Mouse (Mus musculus): ENCODE results near the gene E330034G19Rik. TPM values are rescaled to one million over a fixed set of nuclear protein-coding genes. Genes with fewer than 3 reads are reported as not detected.
A peak's percentile ranks its signal among the peaks of the same experiment; 100 is the strongest.
"Not testable (repeated sequence)": the region's sequence is repeated elsewhere in the genome, so short reads cannot be mapped to it uniquely, and the experiment has no call there.

Gene E330034G19Rik
- polyA plus RNA-seq, 1 experiment from 2014 or later: not detected

GRCm38 (mm10) chr14:24302126-24302525, 9.1 kb downstream of the E330034G19Rik start:
- H3K36me3 ChIP-seq (ENCODE audit: control insufficient read depth, insufficient read depth, low read length); H3K4me3 ChIP-seq (ENCODE audit: low read depth, low read length); H3K4me1 ChIP-seq (ENCODE audit: control insufficient read depth, insufficient read depth, low read length); H3K9ac ChIP-seq (ENCODE audit: low read length); H3K27me3 ChIP-seq (ENCODE audit: control insufficient read depth, insufficient read depth, low read length); DNase-seq (ENCODE audit: low spot score, missing footprints); H3K27ac ChIP-seq (ENCODE audit: low read depth, low read length); H3K4me2 ChIP-seq; ATAC-seq (ENCODE audit: low FRiP score); H3K9me3 ChIP-seq (ENCODE audit: control insufficient read depth, low read length): not testable (repeated sequence)
- WGBS: 95% methylated on average over 1 of the region's 1 CpGs

- Histone ChIP-seq H3K9me3 (ENCODE audit: control insufficient read depth, low read length) (no peaks in the 10 kb centered on the region), H3K9ac (ENCODE audit: low read length) (no peak overlapping the region), H3K36me3 (ENCODE audit: control insufficient read depth, insufficient read depth, low read length) (no peaks in the 10 kb centered on the region), H3K4me1 (ENCODE audit: control insufficient read depth, insufficient read depth, low read length) (no peaks in the 10 kb centered on the region), H3K27me3 (ENCODE audit: control insufficient read depth, insufficient read depth, low read length) (no peaks in the 10 kb centered on the region), H3K4me3 (ENCODE audit: low read depth, low read length) (no peak overlapping the region), H3K27ac (ENCODE audit: low read depth, low read length) (no peak overlapping the region), H3K4me2 (no peak overlapping the region)
- 79% methylated on average over 6 of the region's 6 CpGs for WGBS
- peak; percentile 51 for DNase-seq (ENCODE audit: low spot score, missing footprints)
- ATAC-seq (ENCODE audit: low FRiP score): no peak
These were observed 13.7 kb downstream of the E330034G19Rik start for GRCm38 (mm10) chr14:24306667-24307066.

DNA sequence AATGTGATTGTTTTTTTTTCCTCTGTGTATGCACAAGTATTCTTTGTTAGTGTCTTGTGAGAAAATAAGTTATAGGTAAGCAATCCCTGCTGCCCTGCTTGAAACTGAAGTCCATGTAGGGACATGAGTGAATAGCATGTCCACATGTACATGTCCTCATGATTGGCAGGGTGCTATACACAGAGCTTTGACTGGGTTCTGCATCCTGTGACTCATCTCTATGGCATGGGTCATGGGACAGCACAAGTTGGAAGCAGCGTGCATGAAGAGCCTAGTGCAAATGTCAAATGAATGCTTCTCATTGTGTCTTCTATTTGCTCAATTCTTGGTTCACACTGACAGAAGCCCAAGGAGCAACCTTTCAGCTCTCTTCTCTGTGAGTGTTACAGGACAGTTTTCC, 14.1 kb downstream of the E330034G19Rik start:
- no peak for ATAC-seq (ENCODE audit: low FRiP score)
- Histone ChIP-seq H3K9ac (ENCODE audit: low read length) (no peak overlapping the region), H3K4me1 (ENCODE audit: control insufficient read depth, insufficient read depth, low read length) (no peaks in the 10 kb centered on the region), H3K4me3 (ENCODE audit: low read depth, low read length) (no peak overlapping the region), H3K27me3 (ENCODE audit: control insufficient read depth, insufficient read depth, low read length) (no peaks in the 10 kb centered on the region), H3K9me3 (ENCODE audit: control insufficient read depth, low read length) (no peaks in the 10 kb centered on the region), H3K27ac (ENCODE audit: low read depth, low read length) (no peak overlapping the region), H3K36me3 (ENCODE audit: control insufficient read depth, insufficient read depth, low read length) (no peaks in the 10 kb centered on the region), H3K4me2 (no peak overlapping the region)
- DNase-seq (ENCODE audit: low spot score, missing footprints): peak; percentile 10
- 94% methylated on average over 1 of the region's 1 CpGs for WGBS

GRCm38 (mm10) chr14:24311110-24311509, 18.1 kb downstream of the E330034G19Rik start:
- no peaks in the 10 kb centered on the region for H3K36me3 ChIP-seq (ENCODE audit: control insufficient read depth, insufficient read depth, low read length)
- WGBS: 51% methylated on average over 3 of the region's 3 CpGs
- no peak overlapping the region for H3K27ac ChIP-seq (ENCODE audit: low read depth, low read length)
- H3K4me1 ChIP-seq (ENCODE audit: control insufficient read depth, insufficient read depth, low read length): no peaks in the 10 kb centered on the region
- no peaks in the 10 kb centered on the region for H3K27me3 ChIP-seq (ENCODE audit: control insufficient read depth, insufficient read depth, low read length)
- H3K9ac ChIP-seq (ENCODE audit: low read length): no peak overlapping the region
- ATAC-seq (ENCODE audit: low FRiP score) (no peak), DNase-seq (ENCODE audit: low spot score, missing footprints) (peak; percentile 94)
- H3K4me3 ChIP-seq (ENCODE audit: low read depth, low read length): no peak overlapping the region
- no peak overlapping the region for H3K4me2 ChIP-seq
- no peaks in the 10 kb centered on the region for H3K9me3 ChIP-seq (ENCODE audit: control insufficient read depth, low read length)

DNA sequence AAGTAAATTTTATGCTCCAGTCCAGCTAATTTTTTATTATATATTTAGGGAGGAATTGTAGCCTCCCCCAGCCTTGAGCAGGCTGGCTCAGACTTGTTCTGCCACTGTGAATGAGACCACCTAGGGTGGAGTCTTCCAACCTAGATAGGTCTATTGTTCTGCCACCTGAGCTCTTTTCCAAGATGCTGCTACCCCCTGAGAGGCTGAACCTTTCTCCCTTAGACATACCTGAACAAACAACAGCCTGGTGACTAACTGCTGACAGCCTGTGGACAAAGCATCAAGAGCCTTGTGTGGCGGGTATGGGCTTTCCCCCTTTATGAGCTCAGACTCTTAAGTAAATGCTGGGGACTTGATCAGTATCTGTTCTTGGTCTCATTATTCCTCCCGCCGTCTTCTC, 54.0 kb downstream of the E330034G19Rik start:
- H3K4me3 ChIP-seq (ENCODE audit: low read depth, low read length); H3K36me3 ChIP-seq (ENCODE audit: control insufficient read depth, insufficient read depth, low read length); H3K9me3 ChIP-seq (ENCODE audit: control insufficient read depth, low read length); H3K4me1 ChIP-seq (ENCODE audit: control insufficient read depth, insufficient read depth, low read length); ATAC-seq (ENCODE audit: low FRiP score); H3K27ac ChIP-seq (ENCODE audit: low read depth, low read length); H3K4me2 ChIP-seq; DNase-seq (ENCODE audit: low spot score, missing footprints); H3K9ac ChIP-seq (ENCODE audit: low read length); H3K27me3 ChIP-seq (ENCODE audit: control insufficient read depth, insufficient read depth, low read length): not testable (repeated sequence)
- WGBS: 78% methylated on average over 3 of the region's 3 CpGs

- H3K4me2 ChIP-seq: no peak overlapping the region
These were observed 65.4 kb downstream of the E330034G19Rik start for GRCm38 (mm10) chr14:24358295-24358951.

More at GRCm38 (mm10) chr14:24358295-24358951, 65.4 kb downstream of the E330034G19Rik start:
- ATAC-seq (ENCODE audit: low FRiP score): no peak
- no peak overlapping the region for H3K9ac ChIP-seq (ENCODE audit: low read length)
- H3K27me3 ChIP-seq (ENCODE audit: control insufficient read depth, insufficient read depth, low read length): no peaks in the 10 kb centered on the region
- 69% methylated on average over 22 of the region's 22 CpGs for WGBS
- peak; percentile 89 for DNase-seq (ENCODE audit: low spot score, missing footprints)
- no peak overlapping the region for H3K27ac ChIP-seq (ENCODE audit: low read depth, low read length)
- H3K9me3 ChIP-seq (ENCODE audit: control insufficient read depth, low read length): no peaks in the 10 kb centered on the region
- H3K4me1 ChIP-seq (ENCODE audit: control insufficient read depth, insufficient read depth, low read length): no peaks in the 10 kb centered on the region
- H3K4me3 ChIP-seq (ENCODE audit: low read depth, low read length): no peak overlapping the region
- H3K36me3 ChIP-seq (ENCODE audit: control insufficient read depth, insufficient read depth, low read length): no peaks in the 10 kb centered on the region

Other genes starting within 250 kb of the E330034G19Rik start
- 19.3 and 20.5 TPM in 2 replicates for gene Dlg5, start 47.3 kb upstream of the E330034G19Rik start, polyA plus RNA-seq (2014; fragmentation: Nextera tagmentation; extraction: Ambion mirVana)
- 17.6 and 17.9 TPM in 2 replicates for gene Polr3a, start 193.8 kb downstream of the E330034G19Rik start, polyA plus RNA-seq (2014; fragmentation: Nextera tagmentation; extraction: Ambion mirVana)
- gene Rps24, start 193.9 kb downstream of the E330034G19Rik start, polyA plus RNA-seq (2014; fragmentation: Nextera tagmentation; extraction: Ambion mirVana): 1,094 and 1,112 TPM in 2 replicates

Measured in midbrain, embryonic 11.5 days (tissue).